Mouse (Mus musculus): ENCODE measurements at regions not wholly inside any gene's neighbourhood (a gene's known extent, or its start where the extent isn't known, plus 50 kb on each side); places are given as distances from the start of the nearest gene placed in this dataset.

GRCm38 (mm10) chr9:61101741-61102450, 270.3 kb upstream of the Tle3 start:
- 73% methylated on average over 7 of the region's 7 CpGs for WGBS
- ATAC-seq (replicated peaks; ENCODE audit: low FRiP score) = no peak

DNA sequence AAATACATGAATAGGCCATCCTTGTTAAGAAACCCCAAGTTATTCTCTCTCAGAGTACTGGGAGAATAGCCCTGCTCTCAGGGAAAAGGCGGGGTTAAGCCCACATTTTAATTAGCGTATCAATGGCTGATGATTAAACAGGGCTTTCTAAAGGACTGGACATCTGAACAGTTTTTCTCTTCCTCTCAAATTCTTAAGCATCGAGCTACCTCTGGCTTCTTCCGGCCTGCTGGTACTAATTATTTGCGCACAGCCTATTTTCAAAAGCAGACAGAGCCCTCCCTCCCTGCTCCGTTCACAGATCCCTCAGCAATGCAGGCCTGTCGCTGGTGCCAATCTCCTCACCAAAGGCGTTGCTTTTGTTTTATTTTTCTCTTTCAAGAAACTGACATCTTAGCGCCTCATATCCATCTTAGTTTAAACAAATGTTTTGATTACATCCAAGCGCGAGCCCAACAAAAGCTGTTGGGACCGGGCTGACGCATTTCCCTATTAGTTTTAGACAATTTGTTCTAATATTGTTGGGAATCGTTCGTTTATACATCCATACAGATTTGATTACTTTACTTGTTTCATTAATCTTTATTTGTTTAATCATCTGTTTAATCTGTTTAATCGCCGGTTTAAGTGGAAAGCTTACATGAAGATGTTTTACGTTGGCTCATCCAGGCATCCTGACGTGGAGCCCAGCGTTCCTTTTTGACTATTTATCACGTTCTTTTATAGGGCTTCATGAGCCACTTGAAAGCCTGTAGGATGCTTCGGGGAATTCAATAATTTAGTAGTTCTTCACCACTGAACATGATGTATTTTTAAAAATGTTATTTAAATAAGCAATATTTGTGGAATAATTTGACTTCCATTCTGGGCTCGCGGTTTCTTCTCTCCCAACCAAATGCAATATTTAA, 269.5 kb upstream of the Tle3 start:
- H3K4me3 ChIP-seq (ENCODE audit: low read depth, low read length) = no peak overlapping the region
- ATAC-seq (replicated peaks; ENCODE audit: low FRiP score) (no peak), DNase-seq (ENCODE audit: low spot score) (no peak)
- H3K9me3 ChIP-seq (ENCODE audit: control insufficient read depth, low read length) = no peaks in the 10 kb centered on the region
- no peaks in the 10 kb centered on the region for H3K27me3 ChIP-seq (replicated peaks; ENCODE audit: control insufficient read depth, insufficient read depth, low read length)
- H3K36me3 ChIP-seq (ENCODE audit: control insufficient read depth, insufficient read depth, low read length) = no peaks in the 10 kb centered on the region
- H3K4me2 ChIP-seq = no peak overlapping the region
- H3K9ac ChIP-seq (ENCODE audit: low read depth, low read length) = no peak overlapping the region
- no peak overlapping the region for H3K27ac ChIP-seq (ENCODE audit: low read depth, low read length)
- no peaks in the 10 kb centered on the region for H3K4me1 ChIP-seq (replicated peaks; ENCODE audit: control insufficient read depth, insufficient read depth, low read length)
- WGBS = 73% methylated on average over 24 of the region's 24 CpGs

More at GRCm38 (mm10) chr9:61101741-61102450, 270.3 kb upstream of the Tle3 start:
- no peaks in the 10 kb centered on the region for H3K9me3 ChIP-seq (ENCODE audit: control insufficient read depth, low read length)
- H3K4me2 ChIP-seq = no peak overlapping the region
- no peaks in the 10 kb centered on the region for H3K4me1 ChIP-seq (replicated peaks; ENCODE audit: control insufficient read depth, insufficient read depth, low read length)
- H3K27ac ChIP-seq (ENCODE audit: low read depth, low read length) = no peak overlapping the region
- no peak overlapping the region for H3K4me3 ChIP-seq (ENCODE audit: low read depth, low read length)
- H3K27me3 ChIP-seq (replicated peaks; ENCODE audit: control insufficient read depth, insufficient read depth, low read length) = no peaks in the 10 kb centered on the region
- H3K9ac ChIP-seq (ENCODE audit: low read depth, low read length) = no peak overlapping the region
- no peak for DNase-seq (ENCODE audit: low spot score)
- no peaks in the 10 kb centered on the region for H3K36me3 ChIP-seq (ENCODE audit: control insufficient read depth, insufficient read depth, low read length)

GRCm38 (mm10) chr9:61105550-61106280, 266.5 kb upstream of the Tle3 start:
- WGBS = 70% methylated on average over 15 of the region's 15 CpGs
- no peak for ATAC-seq (replicated peaks; ENCODE audit: low FRiP score)
- H3K9me3 ChIP-seq (ENCODE audit: control insufficient read depth, low read length) = no peaks in the 10 kb centered on the region
- no peak overlapping the region for H3K4me3 ChIP-seq (ENCODE audit: low read depth, low read length)
- no peak for DNase-seq (ENCODE audit: low spot score)
- no peak overlapping the region for H3K9ac ChIP-seq (ENCODE audit: low read depth, low read length)
- H3K36me3 ChIP-seq (ENCODE audit: control insufficient read depth, insufficient read depth, low read length) = no peaks in the 10 kb centered on the region
- H3K27ac ChIP-seq (ENCODE audit: low read depth, low read length) = no peak overlapping the region
- H3K4me1 ChIP-seq (replicated peaks; ENCODE audit: control insufficient read depth, insufficient read depth, low read length) = no peaks in the 10 kb centered on the region
- H3K4me2 ChIP-seq = no peak overlapping the region
- H3K27me3 ChIP-seq (replicated peaks; ENCODE audit: control insufficient read depth, insufficient read depth, low read length) = no peaks in the 10 kb centered on the region

GRCm38 (mm10) chr9:61109519-61110285, 262.5 kb upstream of the Tle3 start:
- no peaks in the 10 kb centered on the region for H3K9me3 ChIP-seq (ENCODE audit: control insufficient read depth, low read length)
- no peaks in the 10 kb centered on the region for H3K36me3 ChIP-seq (ENCODE audit: control insufficient read depth, insufficient read depth, low read length)
- WGBS = 81% methylated on average over 5 of the region's 5 CpGs
- H3K27ac ChIP-seq (ENCODE audit: low read depth, low read length) = no peak overlapping the region
- no peak overlapping the region for H3K9ac ChIP-seq (ENCODE audit: low read depth, low read length)
- no peak overlapping the region for H3K4me3 ChIP-seq (ENCODE audit: low read depth, low read length)
- no peaks in the 10 kb centered on the region for H3K4me1 ChIP-seq (replicated peaks; ENCODE audit: control insufficient read depth, insufficient read depth, low read length)
- ATAC-seq (replicated peaks; ENCODE audit: low FRiP score) (no peak), DNase-seq (ENCODE audit: low spot score) (no peak)
- H3K4me2 ChIP-seq = no peak overlapping the region
- no peaks in the 10 kb centered on the region for H3K27me3 ChIP-seq (replicated peaks; ENCODE audit: control insufficient read depth, insufficient read depth, low read length)

- DNase-seq (ENCODE audit: low spot score) (no peak), ATAC-seq (replicated peaks; ENCODE audit: low FRiP score) (no peak)
- H3K9ac ChIP-seq (ENCODE audit: low read depth, low read length) = no peak overlapping the region
- WGBS = 62% methylated on average over 7 of the region's 7 CpGs
- no peak overlapping the region for H3K4me2 ChIP-seq
- no peaks in the 10 kb centered on the region for H3K9me3 ChIP-seq (ENCODE audit: control insufficient read depth, low read length)
- H3K4me1 ChIP-seq (replicated peaks; ENCODE audit: control insufficient read depth, insufficient read depth, low read length) = no peaks in the 10 kb centered on the region
- no peaks in the 10 kb centered on the region for H3K27me3 ChIP-seq (replicated peaks; ENCODE audit: control insufficient read depth, insufficient read depth, low read length)
- H3K36me3 ChIP-seq (ENCODE audit: control insufficient read depth, insufficient read depth, low read length) = no peaks in the 10 kb centered on the region
- H3K4me3 ChIP-seq (ENCODE audit: low read depth, low read length) = no peak overlapping the region
- H3K27ac ChIP-seq (ENCODE audit: low read depth, low read length) = no peak overlapping the region
Measured at GRCm38 (mm10) chr9:61111206-61111605, 261.0 kb upstream of the Tle3 start.

- no peaks in the 10 kb centered on the region for H3K4me1 ChIP-seq (replicated peaks; ENCODE audit: control insufficient read depth, insufficient read depth, low read length)
- H3K27me3 ChIP-seq (replicated peaks; ENCODE audit: control insufficient read depth, insufficient read depth, low read length) = no peaks in the 10 kb centered on the region
- 54% methylated on average over 19 of the region's 19 CpGs for WGBS
- ATAC-seq (replicated peaks; ENCODE audit: low FRiP score) (no peak), DNase-seq (ENCODE audit: low spot score) (no peak)
- no peaks in the 10 kb centered on the region for H3K9me3 ChIP-seq (ENCODE audit: control insufficient read depth, low read length)
- H3K4me2 ChIP-seq = no peak overlapping the region
- no peak overlapping the region for H3K4me3 ChIP-seq (ENCODE audit: low read depth, low read length)
- no peak overlapping the region for H3K27ac ChIP-seq (ENCODE audit: low read depth, low read length)
- no peaks in the 10 kb centered on the region for H3K36me3 ChIP-seq (ENCODE audit: control insufficient read depth, insufficient read depth, low read length)
- no peak overlapping the region for H3K9ac ChIP-seq (ENCODE audit: low read depth, low read length)
Measured at GRCm38 (mm10) chr9:61111733-61112415, 260.3 kb upstream of the Tle3 start.

- no peaks in the 10 kb centered on the region for H3K27me3 ChIP-seq (replicated peaks; ENCODE audit: control insufficient read depth, insufficient read depth, low read length)
- no peak overlapping the region for H3K4me3 ChIP-seq (ENCODE audit: low read depth, low read length)
- DNase-seq (ENCODE audit: low spot score) = no peak
- no peaks in the 10 kb centered on the region for H3K4me1 ChIP-seq (replicated peaks; ENCODE audit: control insufficient read depth, insufficient read depth, low read length)
- no peak overlapping the region for H3K27ac ChIP-seq (ENCODE audit: low read depth, low read length)
- no peak overlapping the region for H3K4me2 ChIP-seq
- H3K9ac ChIP-seq (ENCODE audit: low read depth, low read length) = no peak overlapping the region
- 30% methylated on average over 3 of the region's 3 CpGs for WGBS
- no peak for ATAC-seq (replicated peaks; ENCODE audit: low FRiP score)
- H3K36me3 ChIP-seq (ENCODE audit: control insufficient read depth, insufficient read depth, low read length) = no peaks in the 10 kb centered on the region
- no peaks in the 10 kb centered on the region for H3K9me3 ChIP-seq (ENCODE audit: control insufficient read depth, low read length)
Measured at GRCm38 (mm10) chr9:61119252-61119651, 252.9 kb upstream of the Tle3 start.

- no peak overlapping the region for H3K4me2 ChIP-seq
- no peaks in the 10 kb centered on the region for H3K4me1 ChIP-seq (replicated peaks; ENCODE audit: control insufficient read depth, insufficient read depth, low read length)
- no peak overlapping the region for H3K27ac ChIP-seq (ENCODE audit: low read depth, low read length)
- no peaks in the 10 kb centered on the region for H3K36me3 ChIP-seq (ENCODE audit: control insufficient read depth, insufficient read depth, low read length)
- H3K9me3 ChIP-seq (ENCODE audit: control insufficient read depth, low read length) = no peaks in the 10 kb centered on the region
- DNase-seq (ENCODE audit: low spot score) = no peak
- no peak overlapping the region for H3K9ac ChIP-seq (ENCODE audit: low read depth, low read length)
- WGBS = 82% methylated on average over 3 of the region's 3 CpGs
- no peaks in the 10 kb centered on the region for H3K27me3 ChIP-seq (replicated peaks; ENCODE audit: control insufficient read depth, insufficient read depth, low read length)
- H3K4me3 ChIP-seq (ENCODE audit: low read depth, low read length) = no peak overlapping the region
- no peak for ATAC-seq (replicated peaks; ENCODE audit: low FRiP score)
Measured at GRCm38 (mm10) chr9:61120531-61120930, 251.6 kb upstream of the Tle3 start.
